Mouse (Mus musculus) forebrain, embryonic 11.5 days (tissue): ENCODE measurements around the gene Ccer2. TPM values are rescaled to one million over a fixed set of nuclear protein-coding genes. Genes with fewer than 3 reads are reported as not detected.
A peak's percentile ranks its signal among the peaks of the same experiment; 100 is the strongest.

ENCODE experiments used
- ATAC-seq: fragments of 200-750 bp; cut with Nextera tagmentation; replicated peaks from 2 replicates; pipeline ENCODE4 v1.8.0; 2017; ENCODE audit warnings: moderate TSS enrichment; ENCODE audit not compliant: low FRiP score
- DNase-seq: peaks from one replicate; pipeline ENCODE4 v3.0.0-alpha.2; 2017; ENCODE audit warnings: low spot score
- H3K27ac ChIP-seq: fragments of 300-500 bp; sonication (generic); 2 replicates; pipeline ENCODE4 v1.5.1; 2014; ENCODE audit warnings: low read depth, low read length
- H3K27me3 ChIP-seq: fragments of 300-500 bp; sonication (generic); 2 replicates; pipeline ENCODE4 v1.6.1; 2014; ENCODE audit warnings: mild to moderate bottlenecking, low read length, mixed read lengths; ENCODE audit not compliant: control insufficient read depth, insufficient read depth
- H3K36me3 ChIP-seq: fragments of 300-500 bp; sonication (generic); 2 replicates; pipeline ENCODE4 v1.6.1; 2014; ENCODE audit warnings: mild to moderate bottlenecking, low read length, moderate library complexity, mixed read lengths; ENCODE audit not compliant: control insufficient read depth, insufficient read depth
- H3K4me1 ChIP-seq: fragments of 300-500 bp; sonication (generic); replicated peaks from 2 replicates; pipeline ENCODE4 v1.6.1; 2014; ENCODE audit warnings: low read length, mixed read lengths; ENCODE audit not compliant: control insufficient read depth, insufficient read depth
- H3K4me2 ChIP-seq: fragments of 300-500 bp; sonication (generic); 2 replicates; pipeline ENCODE4 v1.6.1; 2014; ENCODE audit warnings: low read depth, mild to moderate bottlenecking, low read length, moderate library complexity, mixed read lengths; ENCODE audit not compliant: severe bottlenecking
- H3K4me3 ChIP-seq: fragments of 300-500 bp; sonication (generic); 2 replicates; pipeline ENCODE4 v1.5.1; 2014; ENCODE audit warnings: low read depth, low read length
- H3K9ac ChIP-seq: fragments of 300-500 bp; sonication (generic); 2 replicates; pipeline ENCODE4 v1.6.1; 2014; ENCODE audit warnings: low read length
- H3K9me3 ChIP-seq: fragments of 300-500 bp; sonication (generic); 2 replicates; pipeline ENCODE4 v1.6.1; 2016; ENCODE audit warnings: low read length, mixed read lengths; ENCODE audit not compliant: control insufficient read depth
- WGBS: fragments of 180-500 bp; shearing (Covaris S2); extraction: QIAGEN DNeasy Blood & Tissue Kit; methylation state at CpG from one replicate; pipeline ENCODE4 v1.1.7; 2014; 5-methylcytosine and 5-hydroxymethylcytosine counted together
- polyA plus RNA-seq: library from polyadenylated mRNA; unstranded; fragments of >200 nt; fragmentation: Nextera tagmentation; extraction: Ambion mirVana; gene quantifications from 2 replicates; pipeline ENCODE4 v1.2.1, GENCODE M21; 2014

The Ccer2 gene
- polyA plus RNA-seq, 1 experiment from 2014 or later, result not detected

DNA sequence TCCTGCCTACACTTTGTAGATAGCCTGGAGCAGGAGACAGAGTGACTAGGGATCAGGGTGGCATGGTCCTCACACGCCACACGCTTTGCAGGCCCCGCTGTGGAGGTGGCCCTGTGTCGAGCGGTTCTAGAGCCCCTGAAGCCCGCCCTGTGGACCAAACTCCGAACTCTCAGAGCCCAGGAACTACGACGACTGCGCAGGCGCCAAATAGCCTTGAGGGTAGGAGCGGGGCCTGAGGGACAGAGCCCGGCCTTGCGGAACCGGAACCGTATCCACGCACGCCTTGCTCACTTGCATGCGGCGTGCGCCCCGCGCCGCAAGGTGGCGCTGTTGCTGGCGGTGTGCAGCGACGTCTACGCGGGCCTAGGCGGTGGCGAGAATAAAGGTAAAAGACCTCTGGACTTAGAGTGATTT, 40.6 kb downstream of the Ccer2 start:
- Histone ChIP-seq H3K9me3 (no peaks in the 10 kb centered on the region), H3K4me1 (no peaks in the 10 kb centered on the region), H3K27me3 (no peaks in the 10 kb centered on the region), H3K4me2 (peak overlapping the region; percentile 40), H3K9ac (peak overlapping the region; percentile 44), H3K4me3 (peak overlapping the region; percentile 4; the same call in 1 of the 2 replicates), H3K36me3 (no peaks in the 10 kb centered on the region), H3K27ac (no peak overlapping the region)
- peak; percentile 87 for DNase-seq
- ATAC-seq, result peak; percentile 67
- 16% methylated on average over 32 of the region's 32 CpGs for WGBS

DNA sequence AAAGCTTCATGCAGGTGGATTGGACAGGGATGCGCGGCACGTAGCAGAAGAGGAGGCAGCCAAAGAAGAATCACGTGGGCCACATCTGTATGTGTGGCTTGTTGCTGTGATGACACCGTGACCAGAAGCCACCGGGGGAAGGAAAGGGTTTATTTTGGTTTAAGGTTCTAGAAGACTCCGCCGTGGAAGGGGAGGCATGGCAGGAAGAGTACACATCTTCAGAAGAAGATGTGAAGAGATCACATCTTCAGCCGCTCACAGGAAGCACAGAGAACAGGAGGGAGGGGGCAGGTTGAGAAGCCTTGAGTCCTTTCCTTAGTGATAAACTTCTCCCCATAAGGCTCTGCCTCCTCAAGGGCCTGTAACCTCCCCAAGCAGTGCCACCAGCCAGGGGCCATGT, 44.0 kb downstream of the Ccer2 start:
- Histone ChIP-seq H3K4me2 (no peak overlapping the region), H3K9ac (no peak overlapping the region), H3K36me3 (no peaks in the 10 kb centered on the region)

DNA sequence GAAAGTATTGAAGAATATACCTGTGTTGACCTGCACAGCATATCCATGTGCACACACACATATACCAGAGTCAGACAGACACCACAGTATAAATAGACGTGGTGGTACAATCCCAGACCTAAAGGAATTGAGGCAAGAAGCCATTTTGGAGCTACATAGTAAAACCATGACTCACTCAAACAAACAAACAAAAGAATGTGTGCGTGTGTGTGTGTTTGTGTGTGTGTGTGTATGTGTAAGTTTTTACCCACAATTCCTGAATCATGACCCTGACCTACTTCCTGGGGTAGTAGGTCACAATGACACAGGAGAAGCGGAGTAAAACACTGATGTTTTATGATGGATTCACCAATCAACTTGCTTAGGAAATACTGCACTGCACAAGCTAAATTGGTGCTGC, 45.5 kb downstream of the Ccer2 start:
- H3K4me2 ChIP-seq, result no peak overlapping the region
- WGBS, result 83% methylated on average over 3 of the region's 3 CpGs

More for the DNA sequence above, 44.0 kb downstream of the Ccer2 start:
- no peak for DNase-seq
- H3K27ac ChIP-seq, result no peak overlapping the region
- no peak for ATAC-seq
- H3K4me1 ChIP-seq, result peaks cover 10% of the 10 kb centered on the region; the same call in 1 of the 2 replicates
- WGBS, result 97% methylated on average over 9 of the region's 9 CpGs
- H3K4me3 ChIP-seq, result no peak overlapping the region
- no peaks in the 10 kb centered on the region for H3K9me3 ChIP-seq
- no peaks in the 10 kb centered on the region for H3K27me3 ChIP-seq

DNA sequence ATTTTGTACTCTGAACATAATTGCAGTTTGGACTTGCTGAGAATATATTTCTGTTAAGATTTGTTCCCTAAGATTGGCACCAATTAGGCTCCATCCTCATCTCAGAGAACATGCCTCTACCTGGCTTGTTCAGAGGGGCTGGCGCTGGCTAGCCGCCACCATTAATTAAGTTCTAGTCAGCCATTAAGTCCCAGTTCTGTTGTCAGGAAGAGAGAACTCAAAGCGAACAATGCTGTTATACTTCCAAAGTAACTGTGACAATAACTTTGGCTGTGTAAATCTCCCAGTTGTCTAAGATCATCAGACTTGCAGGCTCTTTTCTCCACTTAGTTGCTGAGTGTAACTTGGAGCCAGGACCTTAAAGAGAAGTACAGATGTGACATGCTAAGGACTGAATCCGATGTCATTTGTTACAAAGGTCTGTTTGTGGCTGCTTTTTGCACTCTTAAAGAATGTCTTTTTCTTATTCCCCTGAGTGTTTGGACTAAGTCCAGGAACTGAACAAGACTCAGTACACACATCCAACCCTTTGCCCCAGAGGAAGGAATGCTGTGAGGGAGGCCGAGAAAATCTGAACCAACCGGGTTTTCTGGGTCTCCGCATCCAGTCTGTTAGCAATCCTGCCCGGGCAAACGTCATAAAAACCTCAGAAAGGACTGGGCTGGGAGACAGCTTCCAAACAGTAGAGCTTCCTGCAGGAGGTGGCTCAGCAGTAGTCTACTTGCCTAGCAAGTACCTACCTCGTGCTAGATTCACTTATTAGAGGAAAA, 46.1 kb downstream of the Ccer2 start:
- Histone ChIP-seq H3K36me3 (no peaks in the 10 kb centered on the region), H3K4me1 (peaks cover 10% of the 10 kb centered on the region; the same call in 1 of the 2 replicates), H3K4me2 (no peak overlapping the region), H3K4me3 (no peak overlapping the region), H3K9me3 (no peaks in the 10 kb centered on the region), H3K27me3 (no peaks in the 10 kb centered on the region), H3K9ac (no peak overlapping the region), H3K27ac (peak overlapping the region; percentile 62; the same call in 1 of the 2 replicates)
- WGBS, result 31% methylated on average over 10 of the region's 10 CpGs
- ATAC-seq (no peak), DNase-seq (no peak)

More for the DNA sequence above, 45.5 kb downstream of the Ccer2 start:
- Histone ChIP-seq H3K36me3 (no peaks in the 10 kb centered on the region), H3K27me3 (no peaks in the 10 kb centered on the region), H3K4me1 (peaks cover 10% of the 10 kb centered on the region; the same call in 1 of the 2 replicates), H3K9ac (no peak overlapping the region), H3K4me3 (no peak overlapping the region), H3K9me3 (no peaks in the 10 kb centered on the region), H3K27ac (no peak overlapping the region)
- ATAC-seq (no peak), DNase-seq (no peak)

DNA sequence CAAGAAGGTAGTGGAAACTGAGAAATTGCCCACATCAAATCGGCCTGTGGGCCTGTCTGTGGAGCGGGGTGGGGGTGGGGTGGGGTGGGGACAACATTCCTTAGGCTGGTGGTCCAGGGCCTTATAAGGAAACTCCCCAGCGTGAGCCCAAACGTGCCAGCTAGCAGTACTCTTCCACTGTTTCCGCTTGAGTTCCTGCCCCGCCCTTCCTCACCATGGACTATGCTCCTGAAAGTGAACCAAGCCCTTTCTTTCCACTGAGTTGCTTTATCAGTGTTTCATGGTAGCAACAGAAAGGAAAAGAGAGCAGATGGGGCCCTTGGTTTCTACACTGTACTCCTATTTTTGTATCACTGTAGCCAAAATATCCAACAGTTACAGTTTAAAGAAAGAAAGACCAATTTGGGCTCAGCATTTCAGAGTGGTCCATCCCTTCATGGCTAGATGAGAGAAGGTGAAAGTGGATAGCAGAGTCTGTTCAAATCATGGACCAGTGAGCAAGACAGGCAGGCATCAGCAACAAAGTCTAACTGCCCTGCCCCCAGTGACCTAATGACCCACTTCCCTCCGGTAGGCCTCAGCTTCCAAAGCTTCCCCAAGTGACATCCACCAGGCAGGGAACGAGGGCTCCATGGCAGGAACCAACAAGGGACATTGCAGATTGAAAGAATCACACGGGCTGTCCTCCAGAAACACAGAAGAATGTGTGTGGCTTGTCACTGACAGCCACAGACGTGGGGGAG, 47.0 kb downstream of the Ccer2 start:
- H3K4me2 ChIP-seq, result 0 out of 2 replicates have a peak overlapping the region, but pooled peaks have one; percentile 5
- peak overlapping the region; percentile 62 for H3K27ac ChIP-seq
- peaks cover 14% of the 10 kb centered on the region; the same call in 1 of the 2 replicates for H3K4me1 ChIP-seq
- H3K9ac ChIP-seq, result no peak overlapping the region
- peak; percentile 42; the same call in 1 of the 2 replicates for ATAC-seq
- DNase-seq, result peak; percentile 70
- no peaks in the 10 kb centered on the region for H3K36me3 ChIP-seq
- H3K4me3 ChIP-seq, result no peak overlapping the region
- H3K9me3 ChIP-seq, result no peaks in the 10 kb centered on the region
- 12% methylated on average over 10 of the region's 10 CpGs for WGBS
- no peaks in the 10 kb centered on the region for H3K27me3 ChIP-seq

DNA sequence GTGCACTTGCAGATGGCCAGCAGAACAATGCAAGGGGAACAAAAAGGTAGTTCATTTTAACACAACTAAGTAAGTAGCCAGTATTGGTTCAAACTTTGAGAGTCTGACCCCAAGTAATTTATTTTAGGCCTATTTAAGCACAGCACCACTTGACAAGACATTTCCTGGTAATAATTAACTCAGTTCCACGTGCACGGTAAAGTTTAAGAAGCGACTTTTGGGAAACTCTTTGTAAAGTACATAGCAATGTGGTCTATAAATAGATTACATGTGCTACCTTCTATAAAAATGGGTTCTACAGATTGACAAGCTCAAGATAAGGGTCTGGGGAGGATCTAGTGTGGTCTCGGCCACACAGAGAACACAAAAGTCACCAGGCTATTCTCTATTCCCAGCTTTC, 47.8 kb downstream of the Ccer2 start:
- Histone ChIP-seq H3K9me3 (no peaks in the 10 kb centered on the region), H3K4me2 (no peak overlapping the region), H3K4me3 (no peak overlapping the region), H3K9ac (no peak overlapping the region), H3K4me1 (peaks cover 17% of the 10 kb centered on the region; the same call in 1 of the 2 replicates), H3K27ac (no peak overlapping the region; the same call in 1 of the 2 replicates), H3K36me3 (no peaks in the 10 kb centered on the region), H3K27me3 (no peaks in the 10 kb centered on the region)
- 78% methylated on average over 4 of the region's 4 CpGs for WGBS
- ATAC-seq, result no peak
- DNase-seq, result no peak

DNA sequence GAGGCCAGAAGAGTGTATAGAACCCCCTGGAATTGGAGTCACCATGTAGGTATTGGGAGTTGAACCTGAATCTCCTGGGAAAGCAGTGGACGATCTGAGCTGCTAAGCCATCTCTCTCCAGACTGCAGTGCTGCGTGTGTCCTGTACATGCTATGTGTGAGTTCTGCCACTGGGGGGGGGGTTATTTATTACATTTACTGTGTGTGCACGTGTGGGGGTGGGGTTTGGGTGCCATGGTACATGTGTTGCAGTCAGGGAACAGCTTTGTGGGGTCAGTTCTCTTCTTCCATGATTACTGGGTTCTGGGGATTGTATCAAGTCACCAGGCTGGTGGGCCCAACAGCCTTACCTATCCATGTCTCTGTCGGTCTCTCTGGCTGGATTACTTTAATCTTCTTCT, 50.9 kb downstream of the Ccer2 start:
- no peak overlapping the region for H3K27ac ChIP-seq
- DNase-seq (no peak), ATAC-seq (no peak)
- H3K9ac ChIP-seq, result no peak overlapping the region
- no peak overlapping the region for H3K4me3 ChIP-seq
- H3K4me1 ChIP-seq, result peaks cover 18% of the 10 kb centered on the region; the same call in 1 of the 2 replicates
- 78% methylated on average over 4 of the region's 4 CpGs for WGBS
- H3K9me3 ChIP-seq, result no peaks in the 10 kb centered on the region
- H3K4me2 ChIP-seq, result no peak overlapping the region
- H3K27me3 ChIP-seq, result no peaks in the 10 kb centered on the region
- H3K36me3 ChIP-seq, result no peaks in the 10 kb centered on the region

DNA sequence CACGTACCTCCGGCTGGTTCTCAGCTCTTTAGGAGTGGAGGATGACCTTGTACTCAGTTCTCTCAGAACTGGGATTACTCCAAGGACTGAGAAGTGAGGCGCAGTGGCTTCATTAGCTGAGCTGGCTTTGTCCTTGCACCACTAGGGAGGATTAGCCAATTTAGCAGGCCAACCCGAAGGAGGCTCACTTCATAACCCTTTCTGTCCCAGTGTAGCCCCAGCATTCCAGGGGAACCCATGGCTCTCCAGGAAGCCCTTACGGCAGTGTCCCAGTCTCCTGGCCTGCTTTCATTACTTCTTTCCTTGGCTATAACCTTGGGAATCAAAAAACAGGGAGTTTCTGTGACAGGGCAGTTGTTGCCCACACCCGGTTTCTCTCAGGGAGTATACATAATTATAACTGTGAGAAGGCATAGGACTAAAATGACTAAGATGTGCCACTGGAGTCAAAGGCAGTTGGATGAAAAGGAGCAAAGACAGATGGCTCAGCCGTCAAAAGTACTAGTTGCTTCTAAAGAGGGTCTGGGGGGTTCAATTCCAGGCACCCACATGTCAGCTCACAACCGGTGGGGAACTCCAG, 51.8 kb downstream of the Ccer2 start:
- H3K9me3 ChIP-seq, result no peaks in the 10 kb centered on the region
- peak overlapping the region; percentile 97 for H3K4me2 ChIP-seq
- H3K4me1 ChIP-seq, result peaks cover 24% of the 10 kb centered on the region; the same call in 1 of the 2 replicates
- H3K36me3 ChIP-seq, result no peaks in the 10 kb centered on the region; the same call in 1 of the 2 replicates
- peak overlapping the region; percentile 88 for H3K9ac ChIP-seq
- peak overlapping the region; percentile 41 for H3K27ac ChIP-seq
- no peaks in the 10 kb centered on the region for H3K27me3 ChIP-seq
- no peak for ATAC-seq
- DNase-seq, result no peak
- H3K4me3 ChIP-seq, result peak overlapping the region; percentile 92
- 24% methylated on average over 7 of the region's 8 CpGs for WGBS
